Mouse (Mus musculus) neutrophil, adult 65 days (primary cell): Measurements from ENCODE around the gene Chrdl2. TPM values are rescaled to one million over a fixed set of nuclear protein-coding genes. Genes with fewer than 3 reads are reported as not detected.

ENCODE experiments used
- total RNA-seq: library from RNA; stranded (reverse); gene quantifications from 2 replicates; pipeline ENCODE4 v1.2.4, GENCODE M21; 2023

Gene Chrdl2
- not detected in 2 replicates for total RNA-seq

GRCm38 (mm10) chr7:100005790-100006189 is at the start of gene Chrdl2:
Gene Chrdl2, plus strand, starts transcription at chr7:100006172.

GRCm38 (mm10) chr7:99980132-99980591 is 25.8 kb upstream of the Chrdl2 start, which contains the start of gene Rnf169:
Gene Rnf169, minus strand, starts transcription at chr7:99980448.

Other genes starting within 250 kb of the Chrdl2 start
- not detected in 2 replicates for gene Olfr521, start 242.7 kb upstream of the Chrdl2 start, total RNA-seq
- gene Neu3, start 177.8 kb upstream of the Chrdl2 start, total RNA-seq: 0.61 and 0.63 TPM in 2 replicates
- gene Xrra1, start 147.1 kb upstream of the Chrdl2 start, total RNA-seq: 0.25 TPM in 1 of 2 replicates, not detected in the other
- 80.2 and 81.0 TPM in 2 replicates for gene Spcs2, start 142.7 kb upstream of the Chrdl2 start, total RNA-seq
- 26.5 and 41.6 TPM in 2 replicates for gene Rnf169, start 25.7 kb upstream of the Chrdl2 start, total RNA-seq
- 43.0 and 54.1 TPM in 2 replicates for gene Pold3, start 115.4 kb downstream of the Chrdl2 start, total RNA-seq
- gene Lipt2, start 153.1 kb downstream of the Chrdl2 start, total RNA-seq: 0.48 and 1.6 TPM in 2 replicates
- 9.4 and 11.0 TPM in 2 replicates for gene Kcne3, start 170.3 kb downstream of the Chrdl2 start, total RNA-seq
- gene Pgm2l1, start 221.2 kb downstream of the Chrdl2 start, total RNA-seq: 4.8 and 6.3 TPM in 2 replicates